Mouse (Mus musculus) heart, postnatal 0 days (tissue): Measurements from ENCODE around the gene Fhad1.

Experiments
- CTCF ChIP-seq: IDR thresholded peaks from 2 replicates; pipeline ENCODE4 v1.5.1; 2016; ENCODE audit warnings: antibody characterized with exemption, control low read depth, low read depth
- EP300 ChIP-seq: IDR thresholded peaks from 2 replicates; pipeline ENCODE4 v1.6.1; 2016; ENCODE audit warnings: antibody characterized with exemption, low read depth

DNA sequence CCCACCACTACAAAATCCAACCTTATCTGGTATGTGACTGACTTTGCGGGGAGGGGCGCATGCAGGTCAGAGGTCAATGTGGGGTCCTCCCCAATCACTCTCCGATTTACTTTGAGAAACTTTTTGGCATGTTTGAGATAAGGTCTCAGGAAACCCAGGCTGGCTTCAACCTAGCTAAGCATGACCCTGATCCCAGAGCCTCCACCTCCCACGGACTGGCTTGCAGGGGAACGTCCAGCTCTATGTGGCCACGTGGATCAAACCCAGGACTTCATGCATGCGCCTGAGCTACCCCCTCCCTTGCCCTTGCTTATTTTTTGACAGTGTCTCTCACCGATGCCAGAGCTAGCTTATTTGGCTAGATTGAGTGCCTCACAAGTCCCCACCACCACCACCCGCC lies 61.6 kb downstream of the Fhad1 start:
- no peak for TF ChIP-seq CTCF
- no peak for TF ChIP-seq EP300
